Mouse (Mus musculus): ENCODE results near the gene Hrh2.

GRCm38 (mm10) chr13:54260318-54260717, 68.4 kb downstream of the Hrh2 start:
- no peak for TF ChIP-seq POLR2A (IDR thresholded peaks at IDR 0.05; ENCODE audit: borderline replicate concordance, extremely low read depth, insufficient read depth, insufficient read length, poor library complexity, severe bottlenecking)
- TF ChIP-seq CTCF (IDR thresholded peaks at IDR 0.05; ENCODE audit: borderline replicate concordance, extremely low read depth, insufficient read depth, insufficient read length): no peak
